Mouse (Mus musculus) intestine, embryonic 16.5 days (tissue): Measurements from ENCODE around the gene Dcakd. TPM values are rescaled to one million over a fixed set of nuclear protein-coding genes. Genes with fewer than 3 reads are reported as not detected.

Experiments used
- ATAC-seq: fragments of 200-750 bp; cut with Nextera tagmentation; 2 replicates; pipeline ENCODE4 v1.8.0; 2017; ENCODE audit warnings: moderate TSS enrichment, moderate library complexity
- H3K27ac ChIP-seq: fragments of 300-500 bp; sonication (generic); 2 replicates; pipeline ENCODE4 v1.5.1; 2014; ENCODE audit warnings: mild to moderate bottlenecking, low read length
- H3K27me3 ChIP-seq: fragments of 300-500 bp; sonication (generic); replicated peaks from 2 replicates; pipeline ENCODE4 v1.6.1; 2014; ENCODE audit warnings: low read length, control low read depth, mixed read lengths; ENCODE audit not compliant: control insufficient read depth, insufficient read depth
- H3K36me3 ChIP-seq: fragments of 300-500 bp; sonication (generic); 2 replicates; pipeline ENCODE4 v1.6.1; 2014; ENCODE audit warnings: low read length, control low read depth; ENCODE audit not compliant: control insufficient read depth, insufficient read depth
- H3K4me1 ChIP-seq: fragments of 300-500 bp; sonication (generic); 2 replicates; pipeline ENCODE4 v1.6.1; 2014; ENCODE audit warnings: low read length, control low read depth, mixed read lengths; ENCODE audit not compliant: control insufficient read depth, insufficient read depth
- H3K4me2 ChIP-seq: fragments of 300-500 bp; sonication (generic); 2 replicates; pipeline ENCODE4 v1.6.1; 2014; ENCODE audit warnings: low read depth, low read length, control low read depth
- H3K4me3 ChIP-seq: fragments of 300-500 bp; sonication (generic); 2 replicates; pipeline ENCODE4 v1.5.1; 2014; ENCODE audit warnings: mild to moderate bottlenecking, low read length
- H3K9ac ChIP-seq: fragments of 300-500 bp; sonication (generic); 2 replicates; pipeline ENCODE4 v1.6.1; 2014; ENCODE audit warnings: low read depth, low read length
- H3K9me3 ChIP-seq: fragments of 300-500 bp; sonication (generic); 2 replicates; pipeline ENCODE4 v1.6.1; 2016; ENCODE audit warnings: low read length, control low read depth; ENCODE audit not compliant: control insufficient read depth
- WGBS: fragments of 180-500 bp; shearing (Covaris S2); extraction: QIAGEN DNeasy Blood & Tissue Kit; methylation state at CpG from one replicate; pipeline ENCODE4 v1.1.7; 2014; 5-methylcytosine and 5-hydroxymethylcytosine counted together
- polyA plus RNA-seq: library from polyadenylated mRNA; unstranded; fragments of >200 nt; fragmentation: Nextera tagmentation; extraction: Ambion mirVana; gene quantifications from 2 replicates; pipeline ENCODE4 v1.2.1, GENCODE M21; 2015

Dcakd gene
- polyA plus RNA-seq, 1 experiment from 2014 or later, result 92.7 TPM

DNA sequence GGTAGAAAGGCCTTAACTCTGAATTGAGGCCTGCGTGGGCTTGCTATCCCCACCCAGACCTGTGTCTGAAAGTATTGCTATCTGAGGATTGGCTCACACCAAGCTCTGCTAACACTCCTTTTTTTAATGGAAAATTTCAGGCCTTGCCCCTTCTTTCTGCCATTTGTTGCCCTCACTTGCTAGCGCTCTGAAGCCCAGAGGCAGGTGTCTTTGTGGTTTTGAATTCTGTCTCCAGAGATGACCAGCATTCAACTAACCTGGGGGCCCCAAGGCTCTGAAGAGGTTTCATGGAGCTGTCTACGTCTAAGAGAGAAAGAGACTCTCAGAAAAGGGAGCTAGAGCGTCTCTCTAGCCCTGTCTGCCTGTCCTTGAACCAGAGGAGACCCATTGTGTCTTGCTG, 40.1 kb upstream of the Dcakd start:
- H3K9ac ChIP-seq, result no peak overlapping the region
- H3K4me1 ChIP-seq, result no peaks in the 10 kb centered on the region
- peaks cover 15% of the 10 kb centered on the region for H3K36me3 ChIP-seq
- no peaks in the 10 kb centered on the region for H3K27me3 ChIP-seq
- no peak overlapping the region for H3K27ac ChIP-seq
- H3K9me3 ChIP-seq, result no peaks in the 10 kb centered on the region
- no peak for ATAC-seq
- WGBS, result 94% methylated on average over 4 of the region's 4 CpGs
- H3K4me3 ChIP-seq, result no peak overlapping the region
- H3K4me2 ChIP-seq, result no peak overlapping the region

DNA sequence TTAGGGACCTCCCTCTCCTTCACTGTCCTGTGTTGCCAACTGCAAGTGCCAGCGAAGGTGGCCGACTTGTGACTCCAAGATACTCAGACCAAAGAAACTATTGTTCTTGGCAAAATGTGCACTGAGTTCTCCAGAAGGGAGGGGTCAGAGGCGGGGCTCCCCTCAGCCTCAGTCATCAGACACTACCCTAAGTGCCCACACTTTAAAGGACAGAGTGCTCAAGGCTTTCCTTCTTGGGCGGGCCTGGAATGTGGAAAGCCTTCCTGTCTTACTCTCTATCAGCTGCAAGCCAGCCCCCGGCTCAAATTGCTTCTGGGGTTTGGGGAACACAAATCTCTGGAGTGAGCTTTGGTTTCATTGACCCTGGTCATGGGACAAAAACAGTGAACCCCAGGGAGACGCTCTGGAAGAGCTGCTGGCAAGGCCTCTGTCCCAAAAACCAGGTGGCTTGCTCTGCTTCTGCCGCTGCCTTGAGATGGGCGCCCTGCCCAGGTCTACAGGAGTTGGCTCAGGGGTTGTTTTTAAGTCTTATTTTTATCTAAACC, 39.4 kb upstream of the Dcakd start:
- H3K9me3 ChIP-seq, result no peaks in the 10 kb centered on the region
- ATAC-seq, result no peak
- 76% methylated on average over 8 of the region's 8 CpGs for WGBS
- H3K27ac ChIP-seq, result no peak overlapping the region
- H3K4me1 ChIP-seq, result no peaks in the 10 kb centered on the region
- H3K4me2 ChIP-seq, result no peak overlapping the region
- H3K4me3 ChIP-seq, result no peak overlapping the region
- peaks cover 19% of the 10 kb centered on the region for H3K36me3 ChIP-seq
- H3K27me3 ChIP-seq, result no peaks in the 10 kb centered on the region
- no peak overlapping the region for H3K9ac ChIP-seq

DNA sequence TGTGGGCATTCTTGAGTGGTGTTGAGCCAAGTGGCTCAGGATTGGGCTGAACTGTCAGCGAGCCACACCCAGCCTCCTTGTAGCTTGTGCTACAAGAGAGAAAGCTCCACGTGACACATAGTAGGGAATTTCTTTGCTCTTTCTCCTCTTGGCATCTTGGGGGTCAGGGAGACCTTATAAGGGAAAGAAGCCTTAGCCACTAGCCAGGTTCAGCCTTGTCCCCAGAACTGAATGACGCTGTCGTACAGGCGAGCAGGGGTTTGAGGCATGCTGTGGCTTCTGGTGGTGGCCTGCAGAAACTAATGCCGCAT, 38.9 kb upstream of the Dcakd start:
- Histone ChIP-seq H3K9ac (no peak overlapping the region), H3K27ac (no peak overlapping the region), H3K27me3 (no peaks in the 10 kb centered on the region), H3K36me3 (peaks cover 19% of the 10 kb centered on the region), H3K9me3 (no peaks in the 10 kb centered on the region), H3K4me2 (no peak overlapping the region), H3K4me3 (no peak overlapping the region), H3K4me1 (no peaks in the 10 kb centered on the region)
- WGBS, result 95% methylated on average over 6 of the region's 6 CpGs
- ATAC-seq, result no peak

DNA sequence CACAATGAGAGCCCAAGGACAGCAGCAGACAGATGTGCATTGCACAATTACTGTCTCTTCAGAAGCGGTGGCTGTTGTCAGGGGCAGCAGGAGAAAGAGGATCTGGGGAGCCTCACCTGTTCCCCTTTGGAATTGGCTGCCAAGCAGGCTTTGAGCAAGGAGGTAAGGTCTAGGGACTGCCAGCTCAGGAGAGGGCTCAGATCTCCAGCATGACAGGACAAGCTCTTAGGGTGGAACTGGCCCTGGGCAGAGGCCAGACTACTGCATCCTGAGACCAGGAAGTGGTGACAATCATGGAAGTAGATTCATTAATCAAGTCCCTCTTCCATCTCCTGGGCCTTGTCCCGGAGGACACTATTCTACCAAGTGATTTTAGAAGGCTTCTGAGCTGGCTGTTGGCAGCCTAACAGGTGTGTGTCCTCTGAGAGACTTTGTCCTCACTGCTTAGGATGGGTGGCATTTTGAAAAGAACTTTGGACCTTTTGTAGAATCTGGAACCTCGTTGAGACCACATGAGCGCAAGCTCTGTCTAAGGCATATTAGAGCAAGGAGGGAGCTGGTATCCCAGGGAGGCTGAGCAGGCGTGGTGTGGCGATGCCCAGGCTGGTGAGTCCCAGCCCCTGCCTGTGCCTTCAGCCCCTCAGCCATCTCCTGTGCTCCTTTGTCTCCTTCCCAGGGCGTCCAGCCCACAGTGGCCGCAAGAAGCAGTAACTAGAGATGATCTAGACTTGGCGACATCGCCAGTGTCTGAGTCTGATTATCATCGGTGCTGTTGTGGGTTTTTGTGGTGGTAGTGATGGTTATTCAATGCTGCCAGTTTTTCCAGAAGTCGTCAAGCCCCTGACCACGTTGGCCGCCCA, 38.3 kb upstream of the Dcakd start:
- Histone ChIP-seq H3K36me3 (peaks cover 19% of the 10 kb centered on the region), H3K27me3 (no peaks in the 10 kb centered on the region), H3K4me2 (no peak overlapping the region), H3K4me3 (no peak overlapping the region), H3K9me3 (no peaks in the 10 kb centered on the region), H3K27ac (no peak overlapping the region), H3K4me1 (no peaks in the 10 kb centered on the region), H3K9ac (no peak overlapping the region)
- no peak for ATAC-seq
- 92% methylated on average over 14 of the region's 14 CpGs for WGBS

DNA sequence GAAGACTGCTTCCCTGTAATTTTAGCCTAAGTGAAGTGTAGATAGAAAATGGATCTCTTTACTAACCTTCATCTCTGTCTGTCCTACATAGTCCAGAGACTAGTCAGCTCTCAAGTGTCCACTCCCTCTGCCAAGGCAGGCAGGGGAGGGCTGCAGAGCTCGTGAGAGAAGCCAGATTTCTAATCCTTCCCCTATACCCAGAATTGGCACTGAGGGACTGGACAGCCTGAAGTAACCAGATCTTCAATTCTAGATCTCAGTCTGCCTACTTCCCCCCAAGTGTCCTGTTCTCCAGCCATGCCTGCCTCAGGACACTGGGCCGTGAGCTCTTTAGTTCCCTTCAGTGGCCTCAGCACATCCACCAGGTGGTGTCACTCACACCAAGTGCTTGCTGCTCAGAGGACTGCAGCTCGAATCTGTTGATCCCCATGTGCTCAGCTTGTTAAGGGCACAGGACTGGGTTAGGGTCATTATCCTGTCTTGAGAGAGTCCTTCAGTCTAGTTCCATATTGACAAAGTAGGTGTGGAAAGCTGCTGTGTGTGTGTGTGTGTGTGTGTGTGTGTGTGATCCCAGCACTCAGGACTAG, 30.5 kb upstream of the Dcakd start:
- Histone ChIP-seq H3K27me3 (no peaks in the 10 kb centered on the region), H3K27ac (no peak overlapping the region), H3K4me1 (no peaks in the 10 kb centered on the region), H3K4me3 (no peak overlapping the region), H3K4me2 (no peak overlapping the region), H3K36me3 (peaks cover 31% of the 10 kb centered on the region), H3K9me3 (no peaks in the 10 kb centered on the region), H3K9ac (no peak overlapping the region)
- WGBS, result 64% methylated on average over 3 of the region's 3 CpGs
- no peak for ATAC-seq

DNA sequence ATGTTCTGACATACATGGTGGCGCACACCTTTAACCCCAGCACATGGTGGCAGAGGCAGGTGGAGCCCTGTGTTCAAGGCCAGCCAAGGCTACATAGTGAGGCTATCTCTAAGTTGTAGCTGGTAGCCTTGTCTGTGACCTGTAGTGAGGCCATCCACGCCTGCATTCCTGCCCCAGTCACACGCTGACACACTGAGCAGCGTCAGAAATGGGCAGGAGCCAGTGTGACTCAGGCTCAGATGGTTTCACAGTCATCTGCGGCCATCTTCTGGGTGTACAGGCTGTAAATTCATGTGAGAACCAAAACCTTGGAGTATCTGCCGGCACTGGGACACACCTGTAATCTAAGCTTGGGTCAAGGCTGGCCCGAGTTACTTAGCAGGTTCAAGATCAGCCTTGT, 28.5 kb upstream of the Dcakd start:
- WGBS, result 92% methylated on average over 7 of the region's 7 CpGs
- Histone ChIP-seq H3K4me1 (no peaks in the 10 kb centered on the region), H3K4me3 (no peak overlapping the region), H3K27me3 (no peaks in the 10 kb centered on the region), H3K9me3 (no peaks in the 10 kb centered on the region), H3K9ac (no peak overlapping the region), H3K36me3 (peaks cover 33% of the 10 kb centered on the region), H3K4me2 (no peak overlapping the region), H3K27ac (no peak overlapping the region)
- ATAC-seq, result no peak

DNA sequence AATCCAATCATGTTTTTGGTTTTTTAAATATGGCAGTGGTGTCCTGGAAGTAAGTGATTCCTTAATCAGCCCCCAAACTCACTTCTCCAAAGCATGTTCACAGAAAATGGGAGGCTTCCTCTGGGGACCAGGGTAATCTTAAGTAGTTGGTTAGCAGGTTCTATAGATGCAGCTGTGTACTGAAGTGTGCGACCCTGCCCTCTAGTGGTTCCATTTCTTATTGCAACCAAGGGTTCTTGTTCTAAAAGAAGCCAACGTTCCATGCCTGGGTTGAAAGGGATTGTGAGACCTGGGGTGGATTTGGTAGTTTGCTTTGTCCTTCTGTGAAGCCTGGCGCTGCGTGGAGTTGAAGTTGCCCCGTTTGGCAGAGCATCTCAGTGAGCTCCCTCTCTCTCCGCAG, 26.7 kb upstream of the Dcakd start:
- Histone ChIP-seq H3K4me1 (no peaks in the 10 kb centered on the region), H3K27ac (no peak overlapping the region), H3K36me3 (peaks cover 38% of the 10 kb centered on the region), H3K27me3 (no peaks in the 10 kb centered on the region), H3K9ac (no peak overlapping the region), H3K4me2 (no peak overlapping the region), H3K4me3 (no peak overlapping the region), H3K9me3 (no peaks in the 10 kb centered on the region)
- 0 out of 2 replicates have a peak, but pooled peaks have one; percentile 28 for ATAC-seq
- WGBS, result 41% methylated on average over 6 of the region's 6 CpGs

DNA sequence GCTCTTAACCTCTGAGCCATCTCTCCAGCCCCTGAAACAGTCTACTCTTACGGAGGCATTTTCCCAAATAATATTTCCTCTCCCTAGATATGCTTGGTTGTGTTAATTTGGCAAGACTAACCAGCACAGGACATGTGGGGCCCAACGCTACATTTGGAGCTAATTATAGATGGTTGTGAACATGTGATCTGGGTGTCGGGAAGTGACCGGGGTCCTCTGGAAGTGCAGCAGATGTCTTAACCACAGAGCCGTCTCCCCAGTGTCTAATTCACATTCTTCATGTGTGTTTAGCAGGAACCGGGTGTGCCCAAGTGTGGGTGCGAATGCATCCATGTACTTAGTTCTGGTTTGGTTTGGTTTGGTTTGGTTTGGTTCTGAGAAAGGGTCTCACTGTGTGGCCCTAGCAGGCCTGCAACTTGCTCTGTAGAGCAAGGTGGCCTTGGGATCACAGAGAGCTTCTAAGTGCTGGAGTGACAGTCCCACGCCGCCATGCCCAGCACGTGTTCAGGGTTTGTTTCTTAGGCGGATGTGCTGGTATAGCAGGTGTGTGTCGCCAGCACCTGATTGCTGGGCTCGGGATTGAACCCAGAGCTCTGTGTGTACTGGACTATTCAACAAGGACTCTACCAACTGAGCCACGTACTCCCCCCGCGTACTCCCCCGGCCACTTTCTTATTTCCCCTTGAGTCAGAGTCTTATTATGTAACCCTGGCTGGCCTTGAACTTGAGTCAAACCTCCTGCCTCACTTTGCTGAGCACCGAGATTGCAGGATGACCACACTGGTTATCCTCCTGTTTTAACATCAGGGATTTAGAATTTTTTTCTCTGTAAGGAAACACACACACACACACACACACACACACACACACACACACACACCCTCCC, 25.3 kb upstream of the Dcakd start:
- no peak overlapping the region for H3K27ac ChIP-seq
- ATAC-seq, result no peak
- peaks cover 34% of the 10 kb centered on the region for H3K36me3 ChIP-seq
- no peaks in the 10 kb centered on the region for H3K4me1 ChIP-seq
- no peak overlapping the region for H3K4me2 ChIP-seq
- WGBS, result 90% methylated on average over 18 of the region's 18 CpGs
- no peaks in the 10 kb centered on the region for H3K9me3 ChIP-seq
- no peak overlapping the region for H3K4me3 ChIP-seq
- H3K9ac ChIP-seq, result no peak overlapping the region
- H3K27me3 ChIP-seq, result no peaks in the 10 kb centered on the region

DNA sequence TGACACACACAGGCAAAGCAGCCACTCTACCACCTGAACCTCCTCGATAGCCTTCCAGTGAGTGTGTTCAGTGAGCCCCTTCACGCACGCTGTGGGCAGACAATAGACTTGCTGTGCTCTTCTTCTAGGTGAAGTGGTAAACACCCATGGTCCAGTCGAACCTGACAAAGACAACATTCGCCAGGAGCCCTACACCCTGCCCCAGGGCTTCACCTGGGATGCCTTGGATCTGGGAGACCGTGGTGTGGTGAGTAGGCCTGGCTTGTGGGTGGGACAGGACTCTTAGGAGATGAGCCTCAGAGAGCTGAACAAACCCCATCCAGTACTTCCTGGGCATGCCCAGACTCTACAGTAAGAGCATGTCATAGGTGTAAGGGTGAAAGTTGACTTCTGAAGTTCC, 23.9 kb upstream of the Dcakd start:
- no peak for ATAC-seq

More for the DNA sequence above, 23.9 kb upstream of the Dcakd start:
- H3K27ac ChIP-seq, result no peak overlapping the region
- no peak overlapping the region for H3K4me3 ChIP-seq
- H3K36me3 ChIP-seq, result peaks cover 24% of the 10 kb centered on the region
- H3K4me2 ChIP-seq, result no peak overlapping the region
- 88% methylated on average over 6 of the region's 6 CpGs for WGBS
- H3K9me3 ChIP-seq, result no peaks in the 10 kb centered on the region
- H3K9ac ChIP-seq, result no peak overlapping the region
- H3K4me1 ChIP-seq, result no peaks in the 10 kb centered on the region
- H3K27me3 ChIP-seq, result no peaks in the 10 kb centered on the region
